Mouse (Mus musculus) monocyte, adult 5-6 weeks (primary cell): ENCODE data around the gene Gabbr2. TPM values are rescaled to one million over a fixed set of nuclear protein-coding genes. Genes with fewer than 3 reads are reported as not detected.

Experiments used
- ATAC-seq: fragments of 153-309, 156-312 bp; replicated peaks from 2 replicates; pipeline ENCODE4 v1.8.0; 2017; ENCODE audit warnings: mild to moderate bottlenecking; ENCODE audit not compliant: low TSS enrichment, insufficient number of reproducible peaks, severe bottlenecking, poor library complexity, low FRiP score
- total RNA-seq: library from RNA; stranded (forward); fragments of 200-1000, 200-491, 200-594 nt; gene quantifications from 3 replicates; pipeline ENCODE4 v1.2.3, GENCODE M21; 2017

Gabbr2 gene
- total RNA-seq, 1 experiment from 2014 or later = not detected

GRCm38 (mm10) chr4:46844567-46844966, 147.1 kb downstream of the Gabbr2 start:
- ATAC-seq = no peak

GRCm38 (mm10) chr4:46842596-46842995, 149.1 kb downstream of the Gabbr2 start:
- no peak for ATAC-seq

GRCm38 (mm10) chr4:46840146-46840545, 151.5 kb downstream of the Gabbr2 start:
- ATAC-seq = no peak

DNA sequence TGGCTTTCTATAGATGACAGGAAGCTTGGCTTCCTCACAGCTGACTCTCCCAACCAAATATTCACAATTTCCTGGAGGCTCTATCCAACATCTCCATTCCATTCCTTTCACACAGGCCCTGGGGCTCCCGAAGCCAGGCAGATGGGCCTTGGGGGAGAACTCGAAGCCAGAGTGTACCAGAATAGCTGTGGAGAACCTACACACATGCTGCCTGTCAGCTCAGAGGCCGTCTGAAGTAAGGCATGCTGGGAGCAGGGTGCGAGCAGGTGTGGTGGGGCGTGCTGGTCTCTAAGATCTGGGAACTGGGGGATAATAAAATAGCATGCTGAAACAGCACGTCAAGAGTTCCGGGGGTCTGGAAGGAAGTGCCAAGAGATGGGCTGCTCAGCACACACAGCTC, 154.3 kb downstream of the Gabbr2 start:
- ATAC-seq = no peak

GRCm38 (mm10) chr4:46836065-46836464, 155.6 kb downstream of the Gabbr2 start:
- no peak for ATAC-seq

- no peak for ATAC-seq
These were observed 156.6 kb downstream of the Gabbr2 start for GRCm38 (mm10) chr4:46835064-46835463.

DNA sequence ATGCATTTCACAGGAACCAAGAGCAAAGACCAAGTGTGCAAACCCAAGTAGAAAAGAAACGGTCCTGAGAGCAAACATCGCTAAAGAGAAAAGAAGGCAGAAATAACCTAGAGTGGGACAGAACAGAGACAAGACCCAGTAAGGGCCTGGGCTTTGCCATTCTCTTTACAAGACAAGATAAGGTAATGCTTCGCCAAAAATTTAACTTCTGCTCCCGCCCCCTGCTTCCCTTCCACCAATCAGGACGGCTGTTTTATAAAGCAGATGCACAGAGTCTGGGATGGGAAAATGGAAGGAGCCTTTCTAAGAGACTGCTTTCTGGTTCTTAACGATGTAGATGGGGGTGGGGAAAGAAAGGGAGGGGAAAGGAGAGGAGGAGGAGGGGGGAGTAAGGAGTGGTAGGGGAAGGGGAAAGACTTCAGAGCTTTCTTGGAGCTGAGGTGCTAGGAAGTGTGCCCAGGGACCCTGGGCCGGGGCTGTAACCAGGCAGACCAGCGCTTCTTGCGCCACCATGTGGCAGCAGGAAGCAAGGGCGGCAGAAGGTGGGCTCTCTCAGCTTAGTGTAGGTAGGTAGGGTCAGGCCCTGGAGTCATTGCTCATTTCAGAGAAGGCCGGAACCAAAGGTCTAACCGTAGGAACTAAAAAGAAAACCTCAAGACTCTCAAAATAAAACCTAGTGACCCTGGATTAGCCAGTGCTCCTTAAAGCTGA, 158.7 kb downstream of the Gabbr2 start:
- ATAC-seq = no peak

GRCm38 (mm10) chr4:46829656-46830055, 162.0 kb downstream of the Gabbr2 start:
- ATAC-seq = no peak

GRCm38 (mm10) chr4:46828141-46828571, 163.5 kb downstream of the Gabbr2 start:
- no peak for ATAC-seq

- ATAC-seq = no peak
These were observed 164.2 kb downstream of the Gabbr2 start for GRCm38 (mm10) chr4:46827471-46827870.

DNA sequence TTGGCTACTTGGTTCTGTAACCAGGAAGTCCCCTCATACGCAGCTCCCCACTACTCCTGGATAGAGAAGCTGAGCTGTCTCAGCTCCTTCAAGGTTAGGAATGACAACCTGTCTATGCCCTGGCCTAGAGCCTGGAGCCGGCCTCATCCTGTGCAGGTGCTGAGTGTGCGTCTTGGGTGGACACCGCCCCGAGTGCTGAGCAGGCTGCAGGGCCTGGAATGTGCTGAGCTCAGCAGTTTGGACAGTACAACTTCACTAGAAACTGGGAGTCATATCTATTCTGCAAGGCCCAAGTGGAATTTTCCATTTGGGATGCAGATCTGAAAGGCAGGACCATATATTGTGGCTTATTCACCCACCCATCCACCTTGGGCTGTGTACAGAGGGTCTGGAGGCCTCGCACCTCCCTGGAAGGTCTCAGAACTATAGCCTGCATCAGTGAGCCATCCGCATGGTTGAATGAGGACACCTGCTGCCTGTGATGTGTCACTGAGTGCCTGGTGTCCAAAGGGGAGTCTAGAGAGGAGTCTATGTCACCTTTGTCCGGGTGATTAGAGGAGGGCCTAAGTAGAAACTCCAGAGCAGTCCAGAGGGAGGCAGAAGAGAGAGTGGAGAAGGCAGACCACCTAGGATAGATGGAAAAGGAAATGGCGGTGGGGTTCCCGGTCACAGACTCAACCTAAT, 165.7 kb downstream of the Gabbr2 start:
- no peak for ATAC-seq

DNA sequence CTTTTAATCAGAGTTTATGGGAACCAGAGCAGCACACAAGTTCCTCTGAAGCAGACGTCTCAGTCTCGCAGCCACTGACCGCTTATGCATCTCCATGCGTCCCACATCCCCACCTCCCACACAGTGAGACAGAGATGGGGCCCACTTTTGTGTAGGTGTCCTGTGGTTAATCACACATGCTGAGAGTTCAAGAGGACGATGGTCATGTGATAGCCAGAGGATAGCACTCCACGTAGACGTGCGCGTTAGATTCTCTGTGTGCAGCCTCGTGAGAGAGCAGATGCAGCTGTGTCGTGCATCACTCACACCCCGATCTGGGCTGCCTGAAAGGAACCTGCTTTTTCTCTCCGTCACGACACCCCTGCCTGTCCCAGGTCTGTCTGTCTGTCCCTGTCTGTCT, 167.9 kb downstream of the Gabbr2 start:
- ATAC-seq = no peak

GRCm38 (mm10) chr4:46821709-46822108, 170.0 kb downstream of the Gabbr2 start:
- ATAC-seq = no peak

DNA sequence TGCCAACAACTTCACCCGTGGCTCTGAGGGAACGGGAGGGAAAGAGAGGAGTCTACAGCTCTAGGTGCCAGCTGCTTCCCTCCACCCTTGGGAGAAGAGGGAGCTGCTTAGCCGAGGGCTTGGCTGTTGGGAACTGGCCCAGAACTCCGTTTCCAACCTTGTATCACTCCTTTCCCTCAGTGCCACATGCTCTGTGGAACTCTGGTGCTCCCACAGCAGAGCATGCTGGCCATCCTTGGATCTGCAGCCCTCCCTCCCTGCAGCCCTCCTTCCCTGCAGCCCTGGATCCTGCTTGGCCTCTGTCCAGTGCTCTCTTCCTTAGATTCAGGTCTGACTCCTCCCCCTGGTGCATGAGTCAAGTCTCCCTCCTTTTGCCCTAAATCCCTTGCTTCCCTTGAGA, 176.7 kb downstream of the Gabbr2 start:
- no peak for ATAC-seq

DNA sequence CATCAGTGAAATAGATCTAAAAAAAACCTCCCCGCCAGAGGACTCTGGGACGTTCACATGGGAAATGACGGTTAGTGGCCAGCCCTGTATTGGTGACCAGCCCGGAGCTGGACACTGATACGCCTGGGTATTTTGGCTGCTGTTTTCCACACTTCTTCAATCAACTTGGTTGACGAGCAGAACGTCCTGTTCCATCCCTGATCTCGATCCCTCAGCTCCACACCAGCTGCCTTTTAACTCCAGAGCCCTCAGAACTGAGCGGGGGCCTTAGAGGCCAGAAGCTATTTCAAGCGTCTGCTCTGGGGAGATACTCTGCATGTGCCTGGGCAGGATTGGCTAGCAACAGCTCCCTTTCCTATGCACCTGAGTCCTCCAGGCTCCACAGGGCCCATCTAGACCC, 177.4 kb downstream of the Gabbr2 start:
- ATAC-seq = no peak

GRCm38 (mm10) chr4:46811165-46811564, 180.5 kb downstream of the Gabbr2 start:
- no peak for ATAC-seq

DNA sequence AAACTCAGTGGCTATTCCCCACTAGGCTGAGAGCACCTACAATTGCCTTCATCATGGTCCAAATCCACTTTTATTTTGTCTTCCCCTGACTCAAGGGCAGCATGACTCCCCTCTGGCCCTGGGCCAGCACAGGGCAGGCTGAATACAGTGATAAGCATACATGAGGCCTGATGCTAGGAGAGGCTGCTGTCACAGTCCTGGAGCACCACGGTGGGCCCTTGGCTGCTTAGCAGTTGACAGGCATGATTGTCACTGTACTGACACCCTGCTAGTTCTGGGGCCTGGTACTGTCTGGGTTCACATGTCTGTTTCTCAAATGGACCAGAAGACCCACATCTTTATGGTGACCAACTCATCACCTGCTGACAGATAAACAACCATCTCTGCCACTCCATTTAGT, 184.8 kb downstream of the Gabbr2 start:
- ATAC-seq = no peak

GRCm38 (mm10) chr4:46805910-46806309, 185.8 kb downstream of the Gabbr2 start:
- no peak for ATAC-seq

GRCm38 (mm10) chr4:46802386-46802785, 189.3 kb downstream of the Gabbr2 start:
- no peak for ATAC-seq

GRCm38 (mm10) chr4:46799904-46800303, 191.8 kb downstream of the Gabbr2 start:
- ATAC-seq = no peak
